ENCODE assay signal across 21 mouse cellular contexts in genomic region chr8:55031099-55031498, GRCm38 (mm10).
"Had no signal": no experiment of that assay in that cellular context is flagged by ENCODE, and none has a peak within 500 bp of the region (broad histone marks: within the 10 kb centered on the region; RNA-seq: fewer than 3 reads in every experiment).

No protein-coding gene starts in this region.

- H3K9me3 ChIP-seq: heart, embryonic 10.5 days; heart, embryonic 12.5 days; hindbrain, embryonic 13.5 days; intestine, embryonic 15.5 days; limb, embryonic 13.5 days; limb, embryonic 15.5 days; liver, embryonic 12.5 days had no signal

- DNase-seq: gastrocnemius, adult 2 months; gastrocnemius, postnatal 10 days; gastrocnemius, postnatal 25 days; heart, adult 18-20 months; heart, postnatal 10 days; heart, postnatal 4 days; kidney, adult 18-20 months; kidney, adult 8-10 months; kidney, postnatal 10 days; kidney, postnatal 36 days; left cerebral cortex, postnatal 4 days had no signal

- H3K36me3 ChIP-seq: heart, embryonic 10.5 days; heart, embryonic 12.5 days; hindbrain, embryonic 13.5 days; intestine, embryonic 15.5 days; limb, embryonic 13.5 days; limb, embryonic 15.5 days; liver, embryonic 12.5 days had no signal

- ATAC-seq: hindbrain, embryonic 16.5 days; inflammation-experienced regulatory T-cells, adult 6 months; intestine, embryonic 15.5 days; intestine, postnatal 0 days; liver, embryonic 12.5 days had no signal

- H3K4me1 ChIP-seq: heart, embryonic 10.5 days; heart, embryonic 12.5 days; intestine, embryonic 15.5 days; limb, embryonic 13.5 days; limb, embryonic 15.5 days; liver, embryonic 12.5 days had no signal

- H3K9ac ChIP-seq: heart, embryonic 12.5 days; hindbrain, embryonic 13.5 days; intestine, embryonic 15.5 days; limb, embryonic 13.5 days; limb, embryonic 15.5 days; liver, embryonic 12.5 days had no signal

- H3K4me2 ChIP-seq: heart, embryonic 12.5 days; hindbrain, embryonic 13.5 days; intestine, embryonic 15.5 days; limb, embryonic 13.5 days; limb, embryonic 15.5 days; liver, embryonic 12.5 days had no signal

- H3K27ac ChIP-seq: gastrocnemius, adult 2 months; heart, embryonic 10.5 days; intestine, embryonic 15.5 days; limb, embryonic 13.5 days; limb, embryonic 15.5 days; liver, embryonic 12.5 days had no signal

- H3K4me3 ChIP-seq: gastrocnemius, adult 2 months; heart, embryonic 10.5 days; heart, embryonic 12.5 days; hindbrain, embryonic 13.5 days; intestine, embryonic 15.5 days; limb, embryonic 13.5 days; limb, embryonic 15.5 days; liver, embryonic 12.5 days had no signal

- H3K27me3 ChIP-seq: heart, embryonic 12.5 days; hindbrain, embryonic 13.5 days; intestine, embryonic 15.5 days; limb, embryonic 13.5 days; limb, embryonic 15.5 days; liver, embryonic 12.5 days had no signal
